ENCODE assay signal across 8 mouse cellular contexts in genomic region chr5:52476292-52476701, GRCm38 (mm10). TPM values are rescaled to one million over a fixed set of nuclear protein-coding genes. Genes with fewer than 3 reads are reported as not detected.
DNase-seq lines count a peak whose midpoint lies in the region; ATAC-seq lines count a peak whose summit lies in the region.

No protein-coding gene starts in this region.

- no peaks in the 10 kb centered on the region for H3K27me3 ChIP-seq in hindbrain, embryonic 12.5 days
- no peaks in the 10 kb centered on the region; the same call in 1 of the 2 replicates for H3K27me3 ChIP-seq in lung, embryonic 16.5 days (ENCODE audit: control insufficient read depth, insufficient read depth, low read depth, low read length)

- H3K9ac ChIP-seq in hindbrain, embryonic 12.5 days, result peak overlapping the region; percentile 49
- peak overlapping the region; percentile 48 for H3K9ac ChIP-seq in lung, embryonic 16.5 days (ENCODE audit: low read length)

- no peaks in the 10 kb centered on the region for H3K36me3 ChIP-seq in hindbrain, embryonic 12.5 days
- no peaks in the 10 kb centered on the region for H3K36me3 ChIP-seq in lung, embryonic 16.5 days (ENCODE audit: control insufficient read depth, insufficient read depth, low read length)

- peaks cover 5% of the 10 kb centered on the region; the same call in 1 of the 2 replicates for H3K9me3 ChIP-seq in hindbrain, embryonic 12.5 days (replicated peaks)
- H3K9me3 ChIP-seq in lung, embryonic 16.5 days (ENCODE audit: control insufficient read depth, low read length), result no peaks in the 10 kb centered on the region

- H3K4me2 ChIP-seq in hindbrain, embryonic 12.5 days (replicated peaks), result peak overlapping the region; percentile 71
- H3K4me2 ChIP-seq in lung, embryonic 16.5 days (ENCODE audit: low read depth, low read length), result peak overlapping the region; percentile 72

- ATAC-seq in hindbrain, embryonic 12.5 days (ENCODE audit: low FRiP score), result peak; percentile 92
- peak; percentile 96 for ATAC-seq in lung, embryonic 16.5 days (ENCODE audit: low read depth)

- peak overlapping the region; percentile 42 for H3K4me3 ChIP-seq in hindbrain, embryonic 12.5 days
- H3K4me3 ChIP-seq in lung, embryonic 16.5 days (ENCODE audit: low read length), result peak overlapping the region; percentile 45

- peak overlapping the region; percentile 57 for H3K27ac ChIP-seq in hindbrain, embryonic 12.5 days
- peak overlapping the region; percentile 78 for H3K27ac ChIP-seq in lung, embryonic 16.5 days (ENCODE audit: low read length)

- under 1% methylated on average over 23 of the region's 23 CpGs for WGBS in hindbrain, embryonic 12.5 days
- WGBS in lung, embryonic 16.5 days, result under 1% methylated on average over 23 of the region's 23 CpGs

- H3K4me1 ChIP-seq in hindbrain, embryonic 12.5 days, result peaks cover 19% of the 10 kb centered on the region
- peaks cover 11% of the 10 kb centered on the region for H3K4me1 ChIP-seq in lung, embryonic 16.5 days (replicated peaks; ENCODE audit: control insufficient read depth, insufficient read depth, low read length)

- peak; percentile 84 for DNase-seq in Muller cell, postnatal 12 days (ENCODE audit: inconsistent ontology term)
- peak; percentile 78 to 80 for DNase-seq in cerebellum, postnatal 14 days
- peak; percentile 52 to 63 for DNase-seq in frontal cortex, postnatal 25 days (ENCODE audit: low spot score in 2 of 2)
- peak; percentile 79 to 81 for DNase-seq in layer of hippocampus, postnatal 10 days (ENCODE audit: low spot score in 2 of 2)
- DNase-seq in ovary, postnatal 14 days (ENCODE audit: low spot score), result peak; percentile 70
- peak; percentile 10 to 11 for DNase-seq in thymus, postnatal 10 days (ENCODE audit: low spot score in 2 of 2)

RNA-seq across cellular contexts. Expression of gene Ccdc149, which starts 5.0 kb away (rescaled TPM):
- polyA plus RNA-seq in hindbrain, embryonic 12.5 days (2016; fragmentation: Nextera tagmentation; extraction: Ambion mirVana), result 5.1 and 6.1 TPM in 2 replicates
- 10 to 100 TPM; 37.0 to 39.8 TPM for total RNA-seq in layer of hippocampus, postnatal 10 days (2021)
- polyA plus RNA-seq in lung, embryonic 16.5 days (2015; fragmentation: Nextera tagmentation; extraction: Ambion mirVana), result 2.7 and 3.7 TPM in 2 replicates

Comparison
In these comparisons a context has a peak if more than half of its experiments do, and no peak if none do; other contexts are left out.
1. Peak in every context shown above with its lines: DNase-seq, ATAC-seq, H3K4me3 ChIP-seq and H3K27ac ChIP-seq.
2. DNase-seq: peak in every context shown above with its lines; median percentile 84 in Muller cell, postnatal 12 days; 80 in layer of hippocampus, postnatal 10 days; 79 in cerebellum, postnatal 14 days; 70 in ovary, postnatal 14 days; 58 in frontal cortex, postnatal 25 days; 10 in thymus, postnatal 10 days.